Comparison of ENCODE assay signal across 9 mouse cellular contexts in the genomic region with DNA sequence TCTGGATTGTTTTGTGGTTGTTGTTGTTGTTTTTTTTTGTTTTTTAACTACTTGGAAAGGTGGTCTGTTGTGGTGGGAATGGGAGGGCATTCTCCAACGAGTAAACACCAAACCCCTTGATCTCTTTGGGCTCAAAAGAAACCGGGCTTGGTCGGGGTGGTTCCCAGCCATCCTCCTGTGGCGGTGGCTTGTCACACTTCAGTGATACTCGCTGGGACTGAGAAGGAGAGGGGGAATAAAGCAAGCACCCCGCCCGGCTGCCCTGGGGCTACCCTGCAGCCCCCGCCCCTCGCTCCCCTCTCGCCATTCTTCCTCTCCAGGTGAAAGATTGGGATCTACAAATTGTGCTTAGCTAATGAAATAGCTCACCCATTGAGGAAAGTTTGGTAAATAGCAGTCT.
DNase-seq lines count a peak whose midpoint lies in the region; ATAC-seq and TF ChIP-seq lines count a peak whose summit lies in the region.
"Had no signal": no experiment of that assay in that cellular context is flagged by ENCODE, and none has a peak within 500 bp of the region (broad histone marks: within the 10 kb centered on the region; RNA-seq: fewer than 3 reads in every experiment).

No protein-coding gene starts in this region.

- no peak for TF ChIP-seq CTCF in intestine, postnatal 0 days (IDR thresholded peaks at IDR 0.05; ENCODE audit: low read depth)

- H3K36me3 ChIP-seq in intestine, embryonic 14.5 days (ENCODE audit: control insufficient read depth, insufficient read depth, low read length): no peaks in the 10 kb centered on the region
- no peaks in the 10 kb centered on the region for H3K36me3 ChIP-seq in intestine, postnatal 0 days (ENCODE audit: control insufficient read depth, insufficient read depth)
- no peaks in the 10 kb centered on the region for H3K36me3 ChIP-seq in embryonic facial prominence, embryonic 12.5 days
- no peaks in the 10 kb centered on the region for H3K36me3 ChIP-seq in hindbrain, embryonic 11.5 days (ENCODE audit: control insufficient read depth, insufficient read depth, low read length)
- no peaks in the 10 kb centered on the region for H3K36me3 ChIP-seq in midbrain, embryonic 12.5 days

- H3K4me2 ChIP-seq in intestine, embryonic 14.5 days (ENCODE audit: low read length): peak overlapping the region; percentile 35
- H3K4me2 ChIP-seq in intestine, postnatal 0 days (replicated peaks; ENCODE audit: low read depth): no peak overlapping the region
- peak overlapping the region; percentile 45 for H3K4me2 ChIP-seq in embryonic facial prominence, embryonic 12.5 days (replicated peaks)
- H3K4me2 ChIP-seq in hindbrain, embryonic 11.5 days (replicated peaks; ENCODE audit: low read depth, low read length): peak overlapping the region; percentile 9
- peak overlapping the region; percentile 53 for H3K4me2 ChIP-seq in midbrain, embryonic 12.5 days (replicated peaks)

- H3K9me3 ChIP-seq in intestine, embryonic 14.5 days (ENCODE audit: control insufficient read depth, low read length): no peaks in the 10 kb centered on the region
- H3K9me3 ChIP-seq in intestine, postnatal 0 days (ENCODE audit: control insufficient read depth): no peaks in the 10 kb centered on the region
- H3K9me3 ChIP-seq in embryonic facial prominence, embryonic 12.5 days: no peaks in the 10 kb centered on the region
- no peaks in the 10 kb centered on the region for H3K9me3 ChIP-seq in hindbrain, embryonic 11.5 days (ENCODE audit: control insufficient read depth, low read length)
- H3K9me3 ChIP-seq in midbrain, embryonic 12.5 days: no peaks in the 10 kb centered on the region

- no peak for DNase-seq in intestine, embryonic 14.5 days (ENCODE audit: low spot score)
- no peak for DNase-seq in hindbrain, embryonic 11.5 days (ENCODE audit: low spot score)
- DNase-seq in right cerebral cortex, adult 18-20 months: no peak
- no peak for DNase-seq in layer of hippocampus, adult 9-11 months
- DNase-seq: thymus, adult 2 months had no signal

- H3K27ac ChIP-seq in intestine, embryonic 14.5 days (ENCODE audit: low read depth): no peak overlapping the region
- no peak overlapping the region for H3K27ac ChIP-seq in intestine, postnatal 0 days (ENCODE audit: low read depth, low read length)
- no peak overlapping the region for H3K27ac ChIP-seq in embryonic facial prominence, embryonic 12.5 days
- no peak overlapping the region for H3K27ac ChIP-seq in hindbrain, embryonic 11.5 days (ENCODE audit: low read depth, low read length)
- no peak overlapping the region for H3K27ac ChIP-seq in midbrain, embryonic 12.5 days (replicated peaks)

- H3K27me3 ChIP-seq in intestine, embryonic 14.5 days (replicated peaks; ENCODE audit: control insufficient read depth, insufficient read depth, low read length): peaks cover 40% of the 10 kb centered on the region
- peaks cover 21% of the 10 kb centered on the region for H3K27me3 ChIP-seq in intestine, postnatal 0 days (replicated peaks; ENCODE audit: control insufficient read depth, insufficient read depth, low read length)
- H3K27me3 ChIP-seq in embryonic facial prominence, embryonic 12.5 days: peaks cover 45% of the 10 kb centered on the region
- peaks cover 23% of the 10 kb centered on the region for H3K27me3 ChIP-seq in hindbrain, embryonic 11.5 days (ENCODE audit: control insufficient read depth, insufficient read depth, low read length)
- H3K27me3 ChIP-seq in midbrain, embryonic 12.5 days: peaks cover 57% of the 10 kb centered on the region

- H3K9ac ChIP-seq in intestine, embryonic 14.5 days (ENCODE audit: low read length): no peak overlapping the region
- H3K9ac ChIP-seq in intestine, postnatal 0 days (ENCODE audit: low read depth, low read length): no peak overlapping the region
- H3K9ac ChIP-seq in embryonic facial prominence, embryonic 12.5 days: no peak overlapping the region
- no peak overlapping the region for H3K9ac ChIP-seq in hindbrain, embryonic 11.5 days (ENCODE audit: low read depth, low read length)
- no peak overlapping the region for H3K9ac ChIP-seq in midbrain, embryonic 12.5 days (replicated peaks)

- no peak for ATAC-seq in intestine, embryonic 14.5 days (replicated peaks; ENCODE audit: low FRiP score, low TSS enrichment, low read depth)
- no peak for ATAC-seq in intestine, postnatal 0 days
- no peak for ATAC-seq in embryonic facial prominence, embryonic 12.5 days (ENCODE audit: insufficient number of reproducible peaks, insufficient read depth, low FRiP score, low TSS enrichment)
- no peak for ATAC-seq in hindbrain, embryonic 11.5 days (ENCODE audit: low FRiP score)
- ATAC-seq in midbrain, embryonic 12.5 days (ENCODE audit: low FRiP score, low read depth): no peak
- ATAC-seq in cerebellum, adult (ENCODE audit: insufficient number of reproducible peaks, low FRiP score, low TSS enrichment): no peak

- H3K4me3 ChIP-seq in intestine, embryonic 14.5 days (ENCODE audit: low read depth, low read length): no peak overlapping the region
- no peak overlapping the region for H3K4me3 ChIP-seq in intestine, postnatal 0 days (ENCODE audit: low read depth, low read length)
- peak overlapping the region; percentile 25; the same call in 1 of the 2 replicates for H3K4me3 ChIP-seq in embryonic facial prominence, embryonic 12.5 days
- H3K4me3 ChIP-seq in hindbrain, embryonic 11.5 days (ENCODE audit: low read depth, low read length): no peak overlapping the region
- H3K4me3 ChIP-seq in midbrain, embryonic 12.5 days: peak overlapping the region; percentile 30

- WGBS in intestine, embryonic 14.5 days: 4% methylated on average over 10 of the region's 10 CpGs
- 5% methylated on average over 10 of the region's 10 CpGs for WGBS in intestine, postnatal 0 days
- 2% methylated on average over 10 of the region's 10 CpGs for WGBS in embryonic facial prominence, embryonic 12.5 days
- WGBS in hindbrain, embryonic 11.5 days: 2% methylated on average over 10 of the region's 10 CpGs
- 2% methylated on average over 10 of the region's 10 CpGs for WGBS in midbrain, embryonic 12.5 days

- no peaks in the 10 kb centered on the region for H3K4me1 ChIP-seq in intestine, embryonic 14.5 days (replicated peaks; ENCODE audit: control insufficient read depth, insufficient read depth, low read length)
- no peaks in the 10 kb centered on the region for H3K4me1 ChIP-seq in intestine, postnatal 0 days (replicated peaks; ENCODE audit: control insufficient read depth, insufficient read depth, low read length)
- peaks cover 3% of the 10 kb centered on the region for H3K4me1 ChIP-seq in embryonic facial prominence, embryonic 12.5 days
- H3K4me1 ChIP-seq in hindbrain, embryonic 11.5 days (replicated peaks; ENCODE audit: control insufficient read depth, insufficient read depth, low read length): peaks cover 3% of the 10 kb centered on the region; the same call in 1 of the 2 replicates
- peaks cover 13% of the 10 kb centered on the region for H3K4me1 ChIP-seq in midbrain, embryonic 12.5 days

Comparison
In these comparisons a context has a peak if more than half of its experiments do, and no peak if none do; other contexts are left out.
1. H3K4me3 ChIP-seq: peak in embryonic facial prominence, embryonic 12.5 days (single experiment) and midbrain, embryonic 12.5 days (single experiment); none in intestine, embryonic 14.5 days (single experiment), intestine, postnatal 0 days (single experiment) and hindbrain, embryonic 11.5 days (single experiment).